Comparison of ENCODE assay signal across 7 mouse cellular contexts in the genomic region with DNA sequence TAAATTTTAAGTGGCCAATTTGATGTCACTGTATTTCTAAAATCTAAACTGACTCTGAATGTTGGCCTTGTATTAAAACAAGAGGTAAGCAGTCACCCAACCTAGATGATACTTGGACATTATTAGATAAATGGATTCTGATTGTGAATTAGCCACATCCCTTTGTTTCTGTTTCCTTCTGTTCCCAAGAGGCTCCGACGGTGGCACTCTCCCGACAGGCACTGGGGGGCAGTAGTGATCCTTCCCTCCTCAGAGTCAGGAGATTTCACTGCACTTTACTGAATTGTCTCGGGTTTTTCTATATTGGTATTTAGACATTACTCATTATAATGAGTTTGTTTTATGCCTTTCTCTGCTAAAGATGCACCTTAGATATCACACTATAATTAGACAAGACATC.
A peak's percentile ranks its signal among the peaks of the same experiment; 100 is the strongest.
DNase-seq lines count a peak whose midpoint lies in the region; ATAC-seq and TF ChIP-seq lines count a peak whose summit lies in the region.

No protein-coding gene starts in this region.

- no peaks in the 10 kb centered on the region for H3K9me3 ChIP-seq in midbrain, embryonic 11.5 days (ENCODE audit: control insufficient read depth, low read length)
- H3K9me3 ChIP-seq in midbrain, embryonic 15.5 days: 0 out of 2 replicates have a peak, but pooled peaks cover 5% of the 10 kb centered on the region
- H3K9me3 ChIP-seq in forebrain, embryonic 13.5 days (replicated peaks): peaks cover 5% of the 10 kb centered on the region; the same call in 1 of the 2 replicates
- peaks cover 6% of the 10 kb centered on the region; the same call in 1 of the 2 replicates for H3K9me3 ChIP-seq in neural tube, embryonic 12.5 days

- no peaks in the 10 kb centered on the region for H3K4me1 ChIP-seq in midbrain, embryonic 11.5 days (ENCODE audit: control insufficient read depth, insufficient read depth, low read length)
- H3K4me1 ChIP-seq in midbrain, embryonic 15.5 days: no peaks in the 10 kb centered on the region
- H3K4me1 ChIP-seq in bone marrow macrophage, adult 2 months (ENCODE audit: control insufficient read depth, insufficient read depth, low read length): no peaks in the 10 kb centered on the region
- no peaks in the 10 kb centered on the region for H3K4me1 ChIP-seq in forebrain, embryonic 13.5 days
- H3K4me1 ChIP-seq in neural tube, embryonic 12.5 days: no peaks in the 10 kb centered on the region

- no peak overlapping the region for H3K9ac ChIP-seq in midbrain, embryonic 11.5 days (ENCODE audit: low read length)
- no peak overlapping the region for H3K9ac ChIP-seq in midbrain, embryonic 15.5 days
- H3K9ac ChIP-seq in forebrain, embryonic 13.5 days: no peak overlapping the region
- H3K9ac ChIP-seq in neural tube, embryonic 12.5 days: no peak overlapping the region

- H3K36me3 ChIP-seq in midbrain, embryonic 11.5 days (ENCODE audit: control insufficient read depth, insufficient read depth, low read length): no peaks in the 10 kb centered on the region
- H3K36me3 ChIP-seq in midbrain, embryonic 15.5 days (replicated peaks): no peaks in the 10 kb centered on the region
- no peaks in the 10 kb centered on the region for H3K36me3 ChIP-seq in forebrain, embryonic 13.5 days (ENCODE audit: poor library complexity, severe bottlenecking)
- H3K36me3 ChIP-seq in neural tube, embryonic 12.5 days: no peaks in the 10 kb centered on the region

- no peak overlapping the region for H3K4me2 ChIP-seq in midbrain, embryonic 11.5 days
- no peak overlapping the region for H3K4me2 ChIP-seq in midbrain, embryonic 15.5 days
- no peak overlapping the region for H3K4me2 ChIP-seq in forebrain, embryonic 13.5 days
- no peak overlapping the region for H3K4me2 ChIP-seq in neural tube, embryonic 12.5 days (replicated peaks)

- no peak for TF ChIP-seq POLR2A in bone marrow macrophage, adult 2 months (IDR thresholded peaks at IDR 0.05; ENCODE audit: borderline replicate concordance, low read depth, low read length)

- no peaks in the 10 kb centered on the region for H3K27me3 ChIP-seq in midbrain, embryonic 11.5 days (ENCODE audit: control insufficient read depth, insufficient read depth, low read length)
- no peaks in the 10 kb centered on the region for H3K27me3 ChIP-seq in midbrain, embryonic 15.5 days (replicated peaks)
- no peaks in the 10 kb centered on the region for H3K27me3 ChIP-seq in forebrain, embryonic 13.5 days
- no peaks in the 10 kb centered on the region for H3K27me3 ChIP-seq in neural tube, embryonic 12.5 days (replicated peaks)

- ATAC-seq in midbrain, embryonic 11.5 days (ENCODE audit: low FRiP score): peak; percentile 85
- ATAC-seq in midbrain, embryonic 15.5 days (replicated peaks): no peak; the same call in 1 of the 2 replicates
- peak; percentile 90 for ATAC-seq in forebrain, embryonic 13.5 days
- ATAC-seq in neural tube, embryonic 12.5 days (ENCODE audit: low FRiP score, low read depth): peak; percentile 82; the same call in 1 of the 2 replicates

- WGBS in midbrain, embryonic 11.5 days: 4% methylated on average over 4 of the region's 4 CpGs
- WGBS in midbrain, embryonic 15.5 days: 3% methylated on average over 4 of the region's 4 CpGs
- 4% methylated on average over 4 of the region's 4 CpGs for WGBS in forebrain, embryonic 13.5 days
- 4% methylated on average over 4 of the region's 4 CpGs for WGBS in neural tube, embryonic 12.5 days

- DNase-seq in midbrain, embryonic 11.5 days (ENCODE audit: low spot score, missing footprints): peak; percentile 89
- DNase-seq in layer of hippocampus, adult 18-20 months (ENCODE audit: low spot score in 2 of 2): peak; percentile 30 to 74
- DNase-seq in thymus, adult 18-20 months: no peak

- no peak overlapping the region for H3K27ac ChIP-seq in midbrain, embryonic 11.5 days (ENCODE audit: low read depth, low read length)
- H3K27ac ChIP-seq in midbrain, embryonic 15.5 days: no peak overlapping the region
- H3K27ac ChIP-seq in bone marrow macrophage, adult 2 months (ENCODE audit: insufficient read depth, low read depth, low read length): no peak overlapping the region
- H3K27ac ChIP-seq in forebrain, embryonic 13.5 days: no peak overlapping the region
- H3K27ac ChIP-seq in neural tube, embryonic 12.5 days: no peak overlapping the region

- H3K4me3 ChIP-seq in midbrain, embryonic 11.5 days (ENCODE audit: low read depth, low read length): no peak overlapping the region
- no peak overlapping the region for H3K4me3 ChIP-seq in midbrain, embryonic 15.5 days
- no peak overlapping the region for H3K4me3 ChIP-seq in bone marrow macrophage, adult 2 months (ENCODE audit: insufficient read depth, low read length)
- H3K4me3 ChIP-seq in forebrain, embryonic 13.5 days: no peak overlapping the region
- H3K4me3 ChIP-seq in neural tube, embryonic 12.5 days: no peak overlapping the region

- peak; percentile 22; the same call in 1 of the 2 replicates for TF ChIP-seq CTCF in bone marrow macrophage, adult 2 months (IDR thresholded peaks at IDR 0.05; ENCODE audit: low read depth, low read length)

Comparison
In these comparisons a context has a peak if more than half of its experiments do, and no peak if none do; other contexts are left out.
1. DNase-seq: peak in midbrain, embryonic 11.5 days (single experiment) and layer of hippocampus, adult 18-20 months (2 of 2); none in thymus, adult 18-20 months (0 of 2).